Mouse (Mus musculus): ENCODE data around the gene Npm1. TPM values are rescaled to one million over a fixed set of nuclear protein-coding genes. Genes with fewer than 3 reads are reported as not detected.
A peak's percentile ranks its signal among the peaks of the same experiment; 100 is the strongest.

Npm1 gene
- total RNA-seq, 2 experiments from 2014 or later, result 176 to 188 TPM

DNA sequence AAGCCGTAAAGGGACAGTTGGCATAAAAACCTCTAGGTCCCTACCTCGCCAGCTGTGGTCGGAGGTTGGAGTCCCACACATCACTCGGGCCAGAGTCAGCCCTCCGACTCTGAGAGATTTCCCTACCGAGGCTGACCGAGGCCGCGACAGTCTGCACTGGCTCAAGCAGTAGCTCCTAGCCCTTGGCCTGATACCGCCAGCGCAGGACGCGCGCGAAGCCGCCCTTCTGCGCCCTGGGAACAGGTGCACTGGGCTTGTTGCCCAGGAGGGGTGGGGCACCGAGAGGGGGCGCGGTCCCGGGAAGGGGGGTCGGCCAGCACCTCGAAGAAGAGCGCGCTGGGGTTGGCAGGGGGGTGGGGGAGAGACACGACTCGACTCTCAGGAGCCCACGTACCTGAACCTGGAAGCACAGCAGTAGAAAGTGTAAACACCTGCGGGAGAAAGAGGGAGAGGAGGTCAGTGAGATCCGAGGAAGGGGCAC is 16.3 kb downstream of the Npm1 start:
- peak in 1 of 2 experiments; percentile 17 for DNase-seq (ENCODE audit: low spot score in 2 of 2)

- peak; percentile 78 to 89 for DNase-seq (ENCODE audit: low spot score in 2 of 2)
Measured at GRCm38 (mm10) chr11:33146143-33146497, 16.9 kb downstream of the Npm1 start.

- peak in 1 of 2 experiments; percentile 22 for DNase-seq (ENCODE audit: low spot score in 2 of 2)
Measured at GRCm38 (mm10) chr11:33145201-33146142, 17.5 kb downstream of the Npm1 start.

- no peak for DNase-seq (ENCODE audit: low spot score in 2 of 2)
Measured at GRCm38 (mm10) chr11:33143906-33144305, 19.1 kb downstream of the Npm1 start.

- no peak for DNase-seq (ENCODE audit: low spot score in 2 of 2)
Measured at GRCm38 (mm10) chr11:33142801-33143200, 20.2 kb downstream of the Npm1 start.

- no peak for DNase-seq (ENCODE audit: low spot score in 2 of 2)
Measured at GRCm38 (mm10) chr11:33140111-33140460, 22.9 kb downstream of the Npm1 start.

DNA sequence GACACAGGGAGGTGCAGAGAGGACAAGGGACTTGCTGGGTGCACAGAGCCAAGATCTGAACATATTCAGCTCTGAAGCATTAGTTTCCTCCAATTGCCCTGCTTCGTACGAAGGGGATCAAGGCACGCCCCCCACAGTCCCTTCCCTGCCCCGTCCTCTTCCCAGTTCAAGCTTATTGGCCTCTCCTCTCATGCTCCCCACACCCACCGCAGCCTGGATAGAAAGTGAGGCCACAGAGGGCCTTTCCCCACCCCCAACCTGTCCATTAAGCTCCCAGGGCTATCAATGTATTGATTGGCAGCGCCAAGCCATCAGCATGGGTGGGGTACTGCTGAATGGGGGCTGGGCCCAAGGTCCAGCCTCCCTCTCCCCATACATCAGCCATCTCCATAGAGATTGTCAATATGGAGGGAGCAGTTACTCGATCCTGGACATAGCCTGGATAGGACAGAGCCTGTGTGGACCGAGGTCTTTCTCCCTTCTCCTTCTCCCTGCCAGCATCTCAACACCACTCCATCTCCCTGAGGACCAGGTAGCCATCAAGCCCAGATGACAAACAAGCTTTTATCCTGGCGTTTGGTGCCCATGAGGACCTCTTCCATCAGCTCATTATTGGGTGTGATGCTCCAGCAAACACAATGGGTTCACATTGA is 23.4 kb downstream of the Npm1 start:
- DNase-seq (ENCODE audit: low spot score in 2 of 2), result no peak

DNA sequence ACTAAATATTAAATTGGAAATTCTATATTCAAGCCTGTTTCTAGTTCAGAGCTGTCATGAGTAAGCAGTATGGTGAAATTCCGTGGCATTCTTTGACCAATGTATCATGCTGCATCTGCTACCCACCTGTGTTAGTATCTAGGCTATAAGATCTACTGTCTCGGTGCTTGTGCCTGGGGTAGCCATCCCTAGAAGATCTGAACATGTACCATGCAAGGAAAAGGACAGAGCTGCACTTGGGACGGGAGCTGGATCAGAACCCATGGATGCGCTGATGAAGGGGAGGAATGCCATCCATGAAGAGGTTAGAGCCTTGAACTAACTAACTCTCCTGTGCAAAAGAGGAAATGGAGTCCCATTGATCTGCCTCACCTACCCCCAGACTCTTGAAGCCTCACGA is 24.3 kb downstream of the Npm1 start:
- DNase-seq (ENCODE audit: low spot score in 2 of 2), result no peak

DNA sequence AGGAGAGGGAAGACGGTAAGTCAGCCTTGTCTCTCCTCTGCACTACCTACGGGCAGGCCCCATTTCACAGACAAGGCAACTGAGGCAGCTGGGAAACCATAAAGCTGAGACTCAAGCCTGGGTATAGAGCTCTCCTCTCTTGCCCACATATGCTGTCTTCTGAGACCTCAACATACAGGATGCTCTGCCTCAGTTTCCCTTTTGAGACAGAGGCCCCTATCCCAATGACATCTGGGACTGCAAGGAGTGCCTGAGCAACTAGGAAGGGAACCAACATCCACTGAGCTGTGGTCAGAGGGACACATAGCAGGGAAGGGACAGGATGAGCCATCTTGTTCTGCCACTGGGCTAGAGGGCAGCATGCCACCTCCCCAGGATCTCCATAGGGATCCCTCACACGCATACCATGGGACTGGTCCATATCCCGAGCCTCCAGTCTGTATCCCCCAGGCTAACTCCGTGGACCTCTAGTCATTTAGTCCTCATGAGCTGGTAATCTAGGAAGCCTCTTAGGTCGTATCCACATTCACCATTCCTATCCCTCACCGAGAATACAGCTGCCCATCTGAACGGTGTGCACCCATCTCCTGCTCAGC is 28.5 kb downstream of the Npm1 start:
- DNase-seq (ENCODE audit: low spot score in 2 of 2), result no peak

DNA sequence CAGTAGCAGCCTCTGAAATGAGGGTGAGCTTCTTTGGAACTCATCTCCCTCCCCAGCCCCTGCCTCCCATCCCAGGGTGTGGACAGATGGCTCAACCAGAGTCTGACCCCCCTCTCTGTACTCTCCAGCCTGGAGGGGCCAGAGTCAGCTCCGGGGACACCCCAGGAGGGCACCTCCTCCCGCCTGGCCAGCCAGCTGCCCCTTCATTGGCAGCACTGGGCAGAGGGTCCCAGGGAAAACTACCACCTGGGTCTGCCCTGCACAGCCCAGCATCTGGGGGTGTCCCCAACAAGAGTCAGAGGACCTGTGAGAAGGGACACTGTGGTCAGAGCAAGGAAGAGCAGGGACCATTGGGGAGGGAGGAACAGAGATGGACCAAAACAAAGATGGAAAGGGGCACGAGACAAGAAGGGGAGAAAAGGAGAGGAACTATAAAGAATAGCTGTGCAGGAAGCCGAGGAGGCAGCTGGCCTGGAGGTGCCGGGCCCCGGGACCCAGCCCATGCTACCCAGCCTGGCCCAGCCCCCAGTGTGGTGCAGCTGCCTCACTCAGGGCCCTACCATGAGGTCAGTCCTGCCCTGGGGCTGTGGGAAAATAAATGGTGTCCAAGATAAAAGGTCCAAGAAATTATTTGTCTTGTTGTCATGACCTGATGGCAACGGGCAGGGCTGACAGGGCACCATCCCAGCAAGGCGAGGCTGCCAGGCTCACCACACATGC is 30.2 kb downstream of the Npm1 start:
- DNase-seq (ENCODE audit: low spot score in 2 of 2), result no peak

- DNase-seq (ENCODE audit: low spot score in 2 of 2), result no peak
Measured at GRCm38 (mm10) chr11:33127058-33127457, 35.9 kb downstream of the Npm1 start.

DNA sequence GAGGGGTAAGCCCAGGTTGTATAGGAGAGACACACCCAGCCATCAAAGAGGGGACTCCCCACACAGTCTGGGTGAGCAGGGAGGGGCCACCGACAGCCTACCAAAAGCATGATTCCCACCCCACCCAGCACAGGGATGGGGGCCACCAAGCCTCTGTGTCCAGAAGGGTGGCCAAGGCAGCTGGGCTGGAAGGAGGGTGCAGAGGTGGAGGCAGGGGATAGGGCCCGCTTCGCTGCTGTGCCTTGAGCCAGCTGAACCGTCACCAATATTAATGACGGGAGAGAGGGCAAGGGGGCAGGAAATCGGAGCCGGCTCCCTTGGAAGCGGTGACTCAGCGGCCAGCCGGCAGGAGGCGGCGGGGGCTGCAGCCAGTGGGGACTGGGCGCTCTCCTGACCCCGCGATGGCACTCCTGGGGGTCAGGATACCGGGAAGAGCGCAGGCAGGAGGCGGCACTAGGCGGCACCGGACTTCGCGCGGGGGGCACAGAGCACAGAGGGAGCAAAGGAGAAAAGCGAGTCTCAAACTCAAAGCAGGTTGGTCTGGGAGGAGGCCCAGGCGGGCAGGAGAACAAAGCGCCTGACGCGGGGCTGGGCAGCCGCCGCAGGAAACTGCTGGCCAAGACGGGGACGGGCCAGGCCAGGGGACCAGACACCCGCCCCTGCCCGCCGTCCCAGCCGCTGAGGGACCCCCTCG is 40.3 kb downstream of the Npm1 start:
- DNase-seq (ENCODE audit: low spot score in 2 of 2), result no peak

DNA sequence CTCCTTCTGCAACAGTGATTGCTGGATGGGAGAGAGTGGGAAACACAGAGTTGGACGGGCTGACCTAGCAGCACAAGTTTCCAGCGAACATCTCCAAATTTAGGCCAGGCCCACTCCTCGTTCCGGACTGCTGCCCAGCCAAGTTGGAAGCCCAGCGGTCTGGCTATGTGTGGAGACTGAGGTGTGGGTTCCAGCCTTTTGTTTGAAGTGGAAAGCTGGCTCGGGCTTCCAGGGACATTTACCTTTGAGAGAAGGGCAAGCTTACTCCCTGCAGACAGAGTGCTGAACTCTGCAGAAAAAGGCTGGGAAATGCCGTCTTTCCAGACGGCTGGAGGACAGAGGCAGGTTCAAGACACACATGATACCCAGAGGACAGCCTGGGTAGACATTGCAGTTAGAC is 43.5 kb downstream of the Npm1 start:
- DNase-seq (ENCODE audit: low spot score in 2 of 2), result no peak

- no peak for DNase-seq (ENCODE audit: low spot score in 2 of 2)
Measured at GRCm38 (mm10) chr11:33119116-33119515, 43.9 kb downstream of the Npm1 start.

DNA sequence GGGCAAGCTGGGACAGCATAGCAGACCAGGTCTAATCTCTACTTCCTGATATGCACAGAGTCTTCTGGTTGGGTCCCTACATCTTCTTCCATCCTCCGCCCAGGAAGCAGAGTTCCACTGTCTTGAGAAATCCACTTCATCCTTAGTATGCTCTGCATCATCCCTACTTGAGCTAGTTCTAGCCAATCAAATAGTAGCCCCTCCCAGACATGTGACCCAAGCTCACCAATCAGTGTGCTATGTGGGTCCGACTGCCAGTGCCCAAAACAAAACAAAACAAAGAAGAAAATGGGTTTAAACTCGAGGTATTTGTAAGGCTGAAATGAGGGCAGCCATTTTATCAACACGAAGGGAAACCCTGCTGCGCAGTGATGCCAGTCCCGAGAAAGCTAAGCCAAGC is 44.5 kb downstream of the Npm1 start:
- no peak for DNase-seq (ENCODE audit: low spot score in 2 of 2)

DNA sequence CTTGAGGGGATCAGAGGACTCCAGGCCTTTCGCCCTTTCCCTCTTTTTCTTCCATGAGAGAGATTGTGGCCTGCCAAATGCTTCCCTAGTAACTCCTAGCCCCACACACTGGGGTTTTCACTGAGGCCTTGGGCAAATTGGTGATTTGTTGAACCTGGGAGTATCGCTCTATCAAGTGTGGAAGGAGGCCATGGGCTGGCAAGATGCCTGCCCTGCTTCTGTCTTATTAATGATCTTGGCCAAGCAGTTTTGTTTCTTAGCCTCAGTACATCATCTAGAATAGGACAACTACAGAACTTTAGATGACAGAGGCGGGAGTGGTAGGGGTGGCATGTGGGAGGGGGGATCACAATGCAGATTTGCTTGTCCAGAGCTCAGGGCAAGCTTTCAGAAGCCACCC is 47.2 kb downstream of the Npm1 start:
- no peak for DNase-seq (ENCODE audit: low spot score in 2 of 2)

DNA sequence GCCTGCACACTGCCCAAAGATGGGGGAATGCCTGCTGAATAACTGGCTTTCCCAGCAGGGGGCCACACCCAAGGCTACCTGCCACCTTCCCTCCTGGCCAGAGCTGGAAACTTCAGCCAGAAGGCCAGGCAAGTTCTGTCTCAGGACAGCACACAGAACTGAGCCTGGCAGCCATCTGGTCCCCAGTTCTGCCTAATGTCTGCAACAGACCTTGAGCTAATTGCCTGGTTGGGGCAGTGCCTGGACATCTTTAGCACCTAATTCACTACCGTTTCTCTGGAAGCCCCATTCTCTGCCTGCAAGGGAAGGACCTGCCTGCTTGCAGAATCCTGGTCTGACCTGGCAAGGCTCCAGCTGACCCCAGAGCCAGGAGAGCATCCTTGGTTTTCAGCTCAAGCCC is 50.6 kb downstream of the Npm1 start:
- DNase-seq (ENCODE audit: low spot score in 2 of 2), result no peak

- DNase-seq (ENCODE audit: low spot score in 2 of 2), result no peak
Measured at GRCm38 (mm10) chr11:33110111-33110510, 52.9 kb downstream of the Npm1 start.

DNA sequence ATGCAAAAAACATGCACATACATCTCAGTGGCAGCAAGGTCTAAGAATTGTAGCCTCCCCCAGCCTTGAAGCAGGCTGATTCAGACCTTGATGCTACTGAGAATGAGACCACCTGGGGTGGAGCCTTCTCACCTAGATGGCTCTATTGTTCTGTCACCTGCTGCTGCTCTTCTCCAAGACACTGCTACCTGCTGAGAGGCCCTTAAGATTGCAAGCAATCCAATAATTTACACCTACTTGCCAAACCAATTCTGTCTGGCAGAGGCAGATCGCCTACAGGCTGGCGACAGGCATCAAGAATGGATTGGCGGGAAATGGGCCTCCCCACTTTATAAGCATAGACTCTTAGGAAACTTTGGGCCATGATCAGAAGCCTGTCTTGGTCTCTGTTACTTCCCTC is 55.5 kb downstream of the Npm1 start:
- DNase-seq (ENCODE audit: low spot score in 2 of 2), result no peak

- peak; percentile 28 to 29 for DNase-seq (ENCODE audit: low spot score in 2 of 2)
Measured at GRCm38 (mm10) chr11:33104911-33105316, 58.1 kb downstream of the Npm1 start.

Data from layer of hippocampus, postnatal 14 days (tissue).